Comparison of ENCODE assay signal across 8 mouse cellular contexts in the genomic region with DNA sequence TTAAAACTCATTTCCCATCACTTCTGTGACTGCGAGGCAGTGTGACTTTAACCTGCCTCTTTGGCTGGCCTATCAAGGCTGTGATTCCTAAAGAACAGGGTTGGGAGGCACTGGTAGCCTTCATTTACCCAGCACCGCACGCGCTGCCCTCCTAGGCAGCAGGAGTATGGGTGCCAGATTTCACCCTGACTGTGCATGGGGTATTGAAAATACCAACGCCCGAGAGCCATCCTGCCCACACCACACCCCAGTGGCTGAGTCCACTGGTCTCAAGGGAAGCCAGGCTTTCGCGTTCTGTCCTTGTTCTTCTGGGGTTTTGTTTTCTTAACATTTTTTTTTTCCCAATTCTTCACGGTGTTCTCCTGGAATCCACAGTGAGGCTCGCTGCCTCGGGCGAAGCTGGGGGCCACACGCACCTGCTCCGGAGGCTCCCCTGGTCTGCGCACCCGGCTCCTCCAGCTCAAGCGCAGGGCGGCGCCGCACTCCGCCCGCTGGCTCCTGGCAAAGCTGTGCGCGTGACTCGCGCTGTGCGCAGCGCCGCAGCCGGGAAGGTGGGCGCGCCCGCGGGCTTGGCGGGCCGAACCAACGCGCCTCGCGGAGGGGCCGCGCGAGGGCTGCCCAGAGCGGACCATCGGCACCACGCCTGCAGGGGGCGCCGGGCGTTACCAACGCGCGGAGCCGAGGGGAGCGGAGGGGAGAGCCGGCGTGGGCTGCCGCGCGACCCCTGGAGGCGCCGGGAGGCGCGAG. TPM values are rescaled to one million over a fixed set of nuclear protein-coding genes. Genes with fewer than 3 reads are reported as not detected.
DNase-seq lines count a peak whose midpoint lies in the region; ATAC-seq and TF ChIP-seq lines count a peak whose summit lies in the region.

Gene Rusc2, plus strand, starts transcription at position 572 of the 747 bp plus-strand sequence.

- peak within 1 kb of the TSS; percentile 61 for H3K4me3 ChIP-seq in forebrain, embryonic 11.5 days (ENCODE audit: low read depth, low read length)
- peak within 1 kb of the TSS; percentile 76 to 99 for H3K4me3 ChIP-seq in heart, embryonic 14.5 days (ENCODE audit: control insufficient read depth in 1 of 2, insufficient read depth in 1 of 2, low read depth in 1 of 2, low read length in 2 of 2)
- H3K4me3 ChIP-seq in liver, embryonic 12.5 days = peak within 1 kb of the TSS; percentile 52
- H3K4me3 ChIP-seq in myocyte = peak within 1 kb of the TSS; percentile 52
- H3K4me3 ChIP-seq in stomach, embryonic 16.5 days (replicated peaks; ENCODE audit: low read length) = peak within 1 kb of the TSS; percentile 77

- H3K27me3 ChIP-seq in forebrain, embryonic 11.5 days (ENCODE audit: control insufficient read depth, insufficient read depth, low read length) = no peaks in the 10 kb centered on the region; the same call in 1 of the 2 replicates
- H3K27me3 ChIP-seq in heart, embryonic 14.5 days (ENCODE audit: control insufficient read depth, insufficient read depth, low read length) = no peaks in the 10 kb centered on the region
- peaks cover 37% of the 10 kb centered on the region for H3K27me3 ChIP-seq in liver, embryonic 12.5 days (replicated peaks)
- H3K27me3 ChIP-seq in myocyte (ENCODE audit: control insufficient read depth, insufficient read depth, insufficient read length) = no peaks in the 10 kb centered on the region
- no peaks in the 10 kb centered on the region for H3K27me3 ChIP-seq in stomach, embryonic 16.5 days (ENCODE audit: control insufficient read depth, insufficient read depth, low read length)

- TF ChIP-seq POLR2A in myocyte (IDR thresholded peaks at IDR 0.05; ENCODE audit: insufficient read length, low read depth) = peak; percentile 70

- H3K9ac ChIP-seq in forebrain, embryonic 11.5 days (ENCODE audit: low read length) = peak within 1 kb of the TSS; percentile 79
- H3K9ac ChIP-seq in heart, embryonic 14.5 days (ENCODE audit: low read length) = peak within 1 kb of the TSS; percentile 92
- peak within 1 kb of the TSS; percentile 43 for H3K9ac ChIP-seq in liver, embryonic 12.5 days
- peak within 1 kb of the TSS; percentile 91 for H3K9ac ChIP-seq in stomach, embryonic 16.5 days (ENCODE audit: low read length)

- WGBS in forebrain, embryonic 11.5 days = 1% methylated on average over 63 of the region's 63 CpGs
- under 1% methylated on average over 63 of the region's 63 CpGs for WGBS in heart, embryonic 14.5 days
- 3% methylated on average over 58 of the region's 63 CpGs for WGBS in liver, embryonic 12.5 days (ENCODE audit: insufficient replicate concordance)
- under 1% methylated on average over 63 of the region's 63 CpGs for WGBS in stomach, embryonic 16.5 days

- ATAC-seq in forebrain, embryonic 11.5 days (replicated peaks; ENCODE audit: low FRiP score) = peak; percentile 93
- ATAC-seq in heart, embryonic 14.5 days (ENCODE audit: insufficient number of reproducible peaks, insufficient read depth, low FRiP score, low read depth) = peak; percentile 91
- ATAC-seq in liver, embryonic 12.5 days = peak; percentile 44; the same call in 1 of the 2 replicates
- ATAC-seq in stomach, embryonic 16.5 days (ENCODE audit: insufficient read depth, low FRiP score) = peak; percentile 92

- no peak within 1 kb of the TSS for H3K27ac ChIP-seq in forebrain, embryonic 11.5 days (ENCODE audit: low read depth, low read length)
- peak within 1 kb of the TSS; percentile 74 to 80 for H3K27ac ChIP-seq in heart, embryonic 14.5 days (replicated peaks in 1 of 2; ENCODE audit: control insufficient read depth in 1 of 2, insufficient read depth in 1 of 2, low read depth in 2 of 2, low read length in 2 of 2)
- no peak within 1 kb of the TSS for H3K27ac ChIP-seq in liver, embryonic 12.5 days
- H3K27ac ChIP-seq in stomach, embryonic 16.5 days (ENCODE audit: low read length) = peak within 1 kb of the TSS; percentile 77

- peak within 1 kb of the TSS; percentile 84 for H3K4me2 ChIP-seq in forebrain, embryonic 11.5 days (ENCODE audit: low read depth, low read length, severe bottlenecking)
- H3K4me2 ChIP-seq in heart, embryonic 14.5 days (ENCODE audit: low read length) = peak within 1 kb of the TSS; percentile 93
- peak within 1 kb of the TSS; percentile 74 for H3K4me2 ChIP-seq in liver, embryonic 12.5 days
- peak within 1 kb of the TSS; percentile 93 for H3K4me2 ChIP-seq in myocyte (ENCODE audit: low read depth)
- peak within 1 kb of the TSS; percentile 90 for H3K4me2 ChIP-seq in stomach, embryonic 16.5 days (ENCODE audit: low read depth, low read length)

- H3ac ChIP-seq in myocyte (ENCODE audit: control insufficient read depth, insufficient read length) = peak within 1 kb of the TSS; percentile 54

- no peaks in the 10 kb centered on the region for H3K36me3 ChIP-seq in forebrain, embryonic 11.5 days (ENCODE audit: control insufficient read depth, insufficient read depth, low read length)
- no peaks in the 10 kb centered on the region for H3K36me3 ChIP-seq in heart, embryonic 14.5 days (ENCODE audit: control insufficient read depth, insufficient read depth, low read length)
- no peaks in the 10 kb centered on the region for H3K36me3 ChIP-seq in liver, embryonic 12.5 days
- no peaks in the 10 kb centered on the region for H3K36me3 ChIP-seq in myocyte (ENCODE audit: control insufficient read depth, insufficient read depth)
- H3K36me3 ChIP-seq in stomach, embryonic 16.5 days (ENCODE audit: control insufficient read depth, insufficient read depth, low read length) = no peaks in the 10 kb centered on the region; the same call in 1 of the 2 replicates

- peaks cover 23% of the 10 kb centered on the region for H3K79me2 ChIP-seq in myocyte (ENCODE audit: control insufficient read depth, insufficient read depth)

- DNase-seq in 3T3-L1 (ENCODE audit: low read depth, low spot score) = peak; percentile 72
- peak; percentile 98 for DNase-seq in brain, adult 2 months (ENCODE audit: low read depth, low spot score)
- peak; percentile 95 for DNase-seq in forebrain, embryonic 11.5 days (ENCODE audit: low spot score)
- DNase-seq in kidney, postnatal 14 days = peak; percentile 95

- H3K4me1 ChIP-seq in forebrain, embryonic 11.5 days (replicated peaks; ENCODE audit: control insufficient read depth, insufficient read depth, low read length) = peaks cover 7% of the 10 kb centered on the region
- H3K4me1 ChIP-seq in heart, embryonic 14.5 days (ENCODE audit: control insufficient read depth in 2 of 2, insufficient read depth in 2 of 2, low read length in 2 of 2) = peaks cover 8 to 19% of the 10 kb centered on the region in 2 experiments; a peak in 3 of 4 replicates
- H3K4me1 ChIP-seq in liver, embryonic 12.5 days = no peaks in the 10 kb centered on the region; the same call in 1 of the 2 replicates
- peaks cover 17% of the 10 kb centered on the region for H3K4me1 ChIP-seq in stomach, embryonic 16.5 days (ENCODE audit: control insufficient read depth, insufficient read depth, low read length)

- H3K9me3 ChIP-seq in forebrain, embryonic 11.5 days (ENCODE audit: control insufficient read depth, low read length) = no peaks in the 10 kb centered on the region
- H3K9me3 ChIP-seq in heart, embryonic 14.5 days (ENCODE audit: control insufficient read depth, low read length) = no peaks in the 10 kb centered on the region
- H3K9me3 ChIP-seq in liver, embryonic 12.5 days (replicated peaks) = no peaks in the 10 kb centered on the region
- no peaks in the 10 kb centered on the region for H3K9me3 ChIP-seq in stomach, embryonic 16.5 days (replicated peaks; ENCODE audit: control insufficient read depth, low read length)

TF ChIP-seq in myocyte, 11 proteins besides CTCF, POLR2A, EP300 and RAD21:
- TF ChIP-seq REST (IDR thresholded peaks at IDR 0.05; ENCODE audit: insufficient read depth, insufficient read length) = no peak
- peak in 1 of 3 experiments; percentile 43 for TF ChIP-seq MYOD1 (IDR thresholded peaks at IDR 0.05; ENCODE audit: control insufficient read depth in 1 of 3, insufficient read length in 2 of 3, low read depth in 2 of 3)
- TF ChIP-seq E2F4 (IDR thresholded peaks at IDR 0.05; ENCODE audit: insufficient read depth) = peak; percentile 6
- TF ChIP-seq MYOG (IDR thresholded peaks at IDR 0.05; ENCODE audit: control insufficient read depth in 1 of 3, insufficient read depth in 1 of 3, insufficient read length in 2 of 3, low read depth in 2 of 3) = peak in 1 of 3 experiments; percentile 63
- TF ChIP-seq MAX (IDR thresholded peaks at IDR 0.05; ENCODE audit: low read depth) = no peak
- no peak for TF ChIP-seq POLR2AphosphoS2 (IDR thresholded peaks at IDR 0.05; ENCODE audit: insufficient read length, low read depth)
- TF ChIP-seq TCF3 (IDR thresholded peaks at IDR 0.05; ENCODE audit: insufficient read length, low read depth) = no peak

RNA-seq across cellular contexts. Expression of gene Rusc2, which starts in this region (rescaled TPM):
- 11.6 and 12.4 TPM in 2 replicates for polyA plus RNA-seq in forebrain, embryonic 11.5 days (2014; fragmentation: Nextera tagmentation; extraction: Ambion mirVana)
- 6.4 and 10.9 TPM in 2 replicates for polyA plus RNA-seq in heart, embryonic 14.5 days (2014; fragmentation: Nextera tagmentation; extraction: Ambion mirVana)
- 1.7 and 1.9 TPM in 2 replicates for polyA plus RNA-seq in liver, embryonic 12.5 days (2016; fragmentation: Nextera tagmentation; extraction: Ambion mirVana)
- 28.2 TPM for polyA plus RNA-seq in myocyte (2012; fragmentation: generic; extraction: Trizol)
- 10.4 and 15.1 TPM in 2 replicates for polyA plus RNA-seq in stomach, embryonic 16.5 days (2015; fragmentation: Nextera tagmentation; extraction: Ambion mirVana)

Comparison
In these comparisons a context has a peak if more than half of its experiments do, and no peak if none do; other contexts are left out.
1. H3K27ac ChIP-seq: peak in heart, embryonic 14.5 days (2 of 2) and stomach, embryonic 16.5 days (single experiment); none in forebrain, embryonic 11.5 days (single experiment) and liver, embryonic 12.5 days (single experiment).
2. Peak in every context shown above with its lines, with median percentiles within 50 percentile points of each other: DNase-seq, ATAC-seq, H3K4me2 ChIP-seq, H3K4me3 ChIP-seq and H3K9ac ChIP-seq.